Mouse (Mus musculus) E14TG2a.4 (cell line): ENCODE data around the gene Pcolce2.

ENCODE experiments used
- CTCF ChIP-seq: conservative IDR thresholded peaks from 2 replicates; pipeline ENCODE4 v1.5.1; 2014; ENCODE audit warnings: low read length
- NANOG ChIP-seq: IDR thresholded peaks from 2 replicates; pipeline ENCODE4 v1.6.1; 2014; ENCODE audit warnings: borderline replicate concordance, low read length, mixed read lengths
- POU5F1 ChIP-seq: IDR thresholded peaks from 2 replicates; pipeline ENCODE4 v1.6.1; 2014; ENCODE audit warnings: low read length, borderline replicate concordance

DNA sequence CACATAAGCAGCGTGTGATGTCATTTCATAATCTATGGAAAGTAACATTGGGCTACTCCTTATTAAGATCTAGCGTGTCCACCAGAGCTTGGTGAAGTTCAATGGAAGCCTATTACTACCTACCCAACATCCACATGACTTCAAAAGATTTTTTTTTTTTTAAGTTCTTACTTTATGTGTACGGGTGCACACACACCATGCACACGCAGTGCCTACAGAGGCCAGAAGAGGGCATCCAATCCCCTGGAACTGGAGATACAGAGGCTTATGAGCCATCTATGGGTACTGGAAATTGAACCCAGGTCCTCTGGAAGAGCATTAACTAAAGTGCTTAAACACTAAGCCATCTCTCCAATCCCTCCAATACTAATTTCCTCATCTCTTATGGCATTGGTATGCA lies 38.0 kb upstream of the Pcolce2 start:
- TF ChIP-seq CTCF (peak; percentile 87), POU5F1 (no peak), NANOG (no peak)
